Mouse (Mus musculus): ENCODE measurements at regions not wholly inside any gene's neighbourhood (a gene's known extent, or its start where the extent isn't known, plus 50 kb on each side); places are given as distances from the start of the nearest gene placed in this dataset.

DNA sequence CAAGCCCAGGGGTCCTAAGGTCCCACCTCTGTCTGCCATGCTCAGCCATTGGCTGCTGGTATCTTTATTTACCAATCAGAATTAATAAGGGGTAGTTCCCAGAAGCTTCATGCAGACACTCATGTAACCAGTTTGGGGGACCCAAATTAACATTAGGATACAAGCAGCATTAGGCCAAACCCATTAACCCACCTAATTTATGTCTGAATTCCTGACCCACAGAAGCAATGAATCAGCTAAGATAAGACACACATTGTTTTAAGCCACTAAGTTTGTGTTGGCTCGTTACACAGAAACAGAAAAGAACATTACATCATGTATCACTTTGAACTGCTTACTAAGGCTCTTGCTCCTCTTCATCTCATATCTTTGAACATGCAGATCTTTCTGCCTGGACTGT is 461.0 kb downstream of the Lmo7 start:
- DNase-seq (ENCODE audit: low read depth, low spot score): no peak

DNA sequence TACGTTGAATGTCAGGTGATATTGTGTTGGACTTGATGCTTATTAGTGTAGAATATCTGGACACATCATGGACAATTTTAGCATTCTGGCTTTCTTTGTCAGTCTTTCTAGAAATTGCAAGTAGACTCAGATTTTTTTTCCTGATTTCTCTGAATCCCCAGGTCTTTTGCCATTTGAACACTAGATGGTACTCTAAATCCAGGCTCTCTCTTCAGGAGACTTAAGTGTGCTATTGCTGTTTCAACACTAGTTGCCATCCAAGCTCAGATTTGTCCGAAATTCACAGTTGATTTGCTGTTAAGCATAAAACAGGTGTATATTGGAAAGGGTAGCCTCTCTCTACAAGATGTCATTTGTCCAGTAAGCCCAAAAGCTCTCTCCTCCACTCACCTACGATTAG is 451.5 kb downstream of the Lmo7 start:
- no peak for DNase-seq (ENCODE audit: low read depth, low spot score)

DNA sequence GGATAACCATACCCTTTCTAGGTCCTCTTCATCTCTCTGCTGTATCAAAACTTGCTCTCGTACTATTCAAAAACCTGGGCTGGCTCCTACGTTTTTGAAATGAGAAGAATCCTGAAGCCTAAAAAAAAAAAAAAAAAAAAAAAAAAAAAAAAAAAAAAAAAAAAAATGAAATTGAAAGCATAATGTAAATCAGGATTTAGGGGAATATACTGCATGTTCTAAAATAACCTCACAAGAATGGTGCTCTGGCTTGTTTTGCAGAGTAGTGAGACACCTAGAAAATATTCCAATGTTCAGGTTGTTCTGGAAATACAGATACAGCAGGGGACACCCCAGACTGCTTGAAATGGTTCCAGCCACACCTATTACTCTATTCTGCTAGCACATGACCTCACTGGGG is 442.0 kb downstream of the Lmo7 start:
- DNase-seq (ENCODE audit: low read depth, low spot score): no peak

DNA sequence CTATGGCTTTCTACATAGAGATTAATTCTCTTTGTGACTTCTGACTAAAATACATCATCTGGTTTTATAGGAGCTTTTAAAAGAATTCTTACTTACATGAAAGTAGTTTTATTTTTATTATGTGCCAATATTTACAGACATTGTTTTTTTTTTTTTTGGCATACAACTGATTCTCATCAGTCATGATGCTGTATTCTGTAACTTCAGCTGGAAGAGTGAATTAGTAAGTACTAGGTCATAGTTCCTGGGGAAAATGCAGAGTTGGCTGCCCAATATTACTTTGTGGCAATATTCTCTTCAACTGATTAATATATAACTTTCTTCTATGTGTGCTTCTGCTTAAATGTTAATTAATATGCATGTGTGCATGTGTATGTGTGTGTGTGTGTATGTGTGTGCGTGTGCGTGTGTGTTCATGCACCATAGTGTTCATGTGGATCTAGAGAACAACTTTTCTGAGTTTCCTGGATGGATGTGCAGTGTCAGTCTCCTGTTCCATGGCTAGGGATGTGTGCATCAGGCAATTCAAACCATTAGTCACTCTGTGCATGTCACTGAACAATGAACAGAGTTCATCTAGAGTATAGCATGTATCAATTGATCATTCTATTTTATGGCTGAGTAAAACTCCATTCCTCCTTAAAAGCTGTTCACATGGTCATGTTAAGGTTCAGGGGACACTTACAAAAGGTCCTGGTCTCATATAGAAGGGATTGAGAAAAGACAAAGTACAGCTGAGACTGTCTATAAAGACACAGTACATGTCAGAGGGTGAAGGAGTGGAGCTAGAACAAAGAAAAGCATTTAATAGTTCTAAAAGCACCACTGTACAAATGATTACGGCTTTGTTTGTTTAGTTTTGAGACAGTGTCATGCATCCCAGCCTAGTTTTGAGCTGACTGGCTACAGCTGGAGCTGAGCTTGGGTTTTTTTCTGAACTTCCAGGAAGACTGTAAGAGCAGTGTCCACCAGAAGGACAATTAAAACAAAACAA is 431.8 kb downstream of the Lmo7 start:
- DNase-seq (ENCODE audit: low read depth, low spot score): no peak

DNA sequence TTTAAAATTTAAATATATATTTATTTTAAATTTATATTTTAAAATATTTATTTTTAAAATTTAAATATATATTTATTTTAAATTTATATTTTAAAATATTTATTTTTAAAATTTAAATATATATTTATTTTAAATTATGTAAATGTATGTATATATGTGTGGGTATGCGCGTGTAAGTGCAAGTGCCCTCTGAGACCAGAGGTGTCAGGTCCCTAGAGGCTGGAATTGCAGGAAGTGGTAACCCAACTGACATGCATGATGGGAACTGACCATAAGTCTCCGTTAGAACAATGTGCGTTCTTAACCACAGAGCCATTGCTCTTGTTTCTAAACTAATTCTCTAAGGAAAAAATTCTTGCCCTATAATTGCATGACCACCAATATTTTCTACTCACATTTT is 420.7 kb downstream of the Lmo7 start:
- DNase-seq (ENCODE audit: low read depth, low spot score): peak; percentile 19

DNA sequence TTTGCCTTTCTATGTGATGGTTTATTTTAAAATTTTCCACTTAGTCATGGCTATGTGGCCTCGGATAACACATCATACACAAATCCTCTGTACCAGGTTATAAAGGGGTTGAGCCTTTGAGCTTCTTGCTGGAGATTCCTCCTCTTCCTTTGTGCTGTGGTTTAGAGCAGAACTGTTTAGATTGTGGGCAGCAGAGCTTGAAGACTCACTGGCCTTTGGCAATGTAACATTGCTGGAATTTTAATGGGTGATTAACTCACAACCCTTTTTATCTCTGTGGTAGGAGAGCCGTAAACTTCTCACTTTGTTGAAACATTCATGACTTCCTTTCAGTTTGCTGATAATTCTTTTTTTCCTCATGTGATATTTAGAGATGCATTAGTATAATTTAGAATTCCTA is 413.0 kb downstream of the Lmo7 start:
- peak; percentile 30 for DNase-seq (ENCODE audit: low read depth, low spot score)

DNA sequence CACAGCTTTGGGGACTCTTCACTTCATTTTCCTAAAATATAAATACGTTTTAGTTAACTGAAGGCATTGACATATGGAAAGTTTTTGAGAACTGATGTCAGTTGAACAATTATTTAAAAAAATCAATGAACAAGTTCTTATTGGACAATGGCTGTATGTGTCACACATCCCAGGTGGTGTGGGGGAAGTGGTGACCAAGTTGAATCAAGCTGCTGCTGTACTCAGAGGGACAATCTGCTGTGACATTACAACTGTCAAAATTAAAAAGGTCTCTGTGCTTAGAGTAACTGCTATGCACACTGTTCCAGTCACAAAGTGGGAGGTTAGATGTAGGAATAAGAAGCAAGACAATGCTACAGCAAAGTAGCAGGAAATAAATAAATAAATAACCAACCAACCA is 409.2 kb downstream of the Lmo7 start:
- no peak for DNase-seq (ENCODE audit: low read depth, low spot score)

DNA sequence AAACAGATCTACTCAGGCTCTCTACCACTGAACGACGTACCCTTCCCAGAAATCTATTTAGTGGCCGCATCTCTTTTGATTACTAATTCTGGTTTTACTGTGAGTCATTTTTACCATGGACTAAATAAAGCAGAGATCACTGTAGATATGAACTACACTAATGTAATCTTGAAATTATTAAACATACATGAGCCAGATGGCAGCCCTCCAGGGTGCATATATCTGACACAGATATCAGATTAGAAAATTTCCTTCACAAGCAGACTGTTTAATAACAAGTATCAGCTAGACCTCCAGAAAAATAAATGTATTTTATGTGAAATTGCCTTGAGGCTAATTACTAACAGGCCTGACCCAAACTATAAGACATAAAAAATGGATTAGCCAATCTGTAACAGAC is 388.4 kb downstream of the Lmo7 start:
- DNase-seq (ENCODE audit: low read depth, low spot score): no peak

DNA sequence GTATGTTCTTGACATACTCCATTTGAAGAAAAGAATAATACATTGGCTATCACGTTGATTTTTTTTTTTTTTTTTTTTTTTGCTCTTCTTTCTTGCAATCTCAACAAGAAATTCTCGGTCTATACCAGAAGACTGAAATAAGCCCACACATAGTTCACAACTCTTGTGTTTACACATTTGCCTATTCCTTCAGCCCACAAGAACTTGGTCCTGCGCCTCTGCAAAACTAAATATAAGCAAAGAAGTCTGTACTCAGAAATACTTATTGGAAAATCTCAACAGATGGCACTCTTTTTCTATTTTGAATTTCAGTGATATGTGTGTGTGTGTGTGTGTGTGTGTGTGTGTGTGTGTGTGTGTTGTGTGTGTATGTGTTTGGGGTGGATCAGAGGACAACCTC is 376.4 kb downstream of the Lmo7 start:
- no peak for DNase-seq (ENCODE audit: low read depth, low spot score)

DNA sequence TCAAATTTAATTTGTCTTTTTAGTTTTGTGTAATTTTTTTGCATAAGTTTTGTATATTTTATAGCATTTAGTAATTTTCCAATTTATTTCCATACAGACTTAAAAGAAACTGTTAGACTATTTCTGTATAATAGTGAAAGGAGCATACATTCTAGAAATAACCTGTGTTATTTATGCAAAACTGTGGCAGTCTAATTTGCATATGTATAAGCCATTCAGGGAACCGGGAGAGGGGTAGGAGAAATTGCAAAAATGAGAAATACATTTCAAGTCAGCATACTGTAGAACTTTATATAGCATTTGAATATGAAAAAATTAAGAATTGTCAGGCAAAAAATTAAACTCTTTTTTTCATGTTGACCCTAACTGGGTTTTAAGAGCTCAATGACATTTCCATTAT is 364.3 kb downstream of the Lmo7 start:
- DNase-seq (ENCODE audit: low read depth, low spot score): no peak

DNA sequence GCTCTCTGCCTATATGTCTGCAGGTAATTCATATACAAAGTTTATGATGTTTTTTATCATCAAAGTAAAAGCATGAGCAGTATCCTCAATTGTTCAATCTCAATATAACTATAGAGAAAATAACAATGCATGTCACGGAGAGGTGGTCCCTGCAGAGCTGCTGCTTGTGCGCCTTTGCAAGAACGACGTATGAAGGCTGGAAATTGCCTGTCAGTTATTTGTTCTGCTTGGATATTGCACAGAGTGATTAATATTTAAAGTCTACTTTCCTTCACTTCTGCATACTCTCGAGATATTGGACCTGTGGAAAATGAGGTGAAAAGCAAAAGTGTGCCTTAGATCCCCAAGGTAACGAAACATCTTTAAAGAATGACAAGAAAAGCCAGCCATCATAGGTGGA is 362.8 kb downstream of the Lmo7 start:
- no peak for DNase-seq (ENCODE audit: low read depth, low spot score)

DNA sequence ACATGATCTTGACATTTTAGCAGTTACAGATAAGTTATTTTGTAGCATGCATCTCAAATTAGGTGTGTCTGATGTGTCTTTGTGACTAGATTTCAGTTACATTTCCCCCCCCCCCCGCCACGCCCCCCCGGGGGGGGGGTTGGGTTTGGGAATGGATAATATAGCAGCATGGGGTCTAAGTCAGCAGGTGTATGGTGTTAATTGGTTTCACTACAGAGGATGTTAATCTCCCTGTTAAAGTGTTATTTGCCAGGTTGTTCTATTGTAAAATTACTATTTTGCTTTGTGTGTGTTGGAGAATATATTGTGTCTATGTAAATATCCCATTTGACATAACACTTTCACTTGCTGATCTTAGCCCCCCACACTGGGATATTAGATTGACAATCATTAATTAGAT is 319.2 kb downstream of the Lmo7 start:
- DNase-seq (ENCODE audit: low read depth, low spot score): no peak

DNA sequence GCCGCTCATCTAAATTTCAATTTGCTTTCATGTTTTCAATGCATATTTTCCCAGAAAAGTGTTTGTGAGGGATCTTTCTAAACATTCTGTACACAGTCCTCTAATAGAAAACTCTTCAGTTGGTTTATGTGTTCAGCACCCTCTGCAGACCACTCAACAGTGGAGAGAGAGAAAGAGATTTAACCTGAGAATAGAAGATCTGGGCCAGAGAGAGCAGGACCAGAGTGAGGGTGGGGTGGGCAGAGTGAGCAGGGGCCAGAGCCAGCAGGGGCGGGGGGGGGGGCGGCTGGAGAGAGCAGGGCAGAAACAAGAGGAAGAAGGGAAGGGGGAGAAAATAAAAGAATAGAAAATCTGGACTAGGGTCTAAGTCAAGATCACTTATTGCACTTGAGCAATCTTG is 318.7 kb downstream of the Lmo7 start:
- DNase-seq (ENCODE audit: low read depth, low spot score): no peak

DNA sequence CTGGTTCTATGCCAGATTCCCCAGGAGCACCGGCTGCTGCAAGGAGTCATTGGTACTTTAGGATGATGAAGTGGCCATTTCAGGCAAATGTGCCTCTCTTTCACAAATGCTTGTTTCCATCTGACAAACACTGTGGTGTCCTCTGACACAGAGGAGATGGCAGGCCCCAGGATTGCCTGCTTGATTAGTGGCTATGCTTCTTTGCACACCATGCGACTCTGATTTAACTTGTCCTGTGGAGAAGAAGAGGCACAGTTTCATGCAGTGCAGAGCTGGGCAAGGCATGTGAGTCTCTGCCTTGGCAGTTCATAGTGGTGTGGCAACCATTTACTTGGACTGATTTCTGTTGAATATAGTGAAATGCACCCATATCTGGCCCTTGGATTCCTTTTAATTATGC is 308.4 kb downstream of the Lmo7 start:
- DNase-seq (ENCODE audit: low read depth, low spot score): no peak

DNA sequence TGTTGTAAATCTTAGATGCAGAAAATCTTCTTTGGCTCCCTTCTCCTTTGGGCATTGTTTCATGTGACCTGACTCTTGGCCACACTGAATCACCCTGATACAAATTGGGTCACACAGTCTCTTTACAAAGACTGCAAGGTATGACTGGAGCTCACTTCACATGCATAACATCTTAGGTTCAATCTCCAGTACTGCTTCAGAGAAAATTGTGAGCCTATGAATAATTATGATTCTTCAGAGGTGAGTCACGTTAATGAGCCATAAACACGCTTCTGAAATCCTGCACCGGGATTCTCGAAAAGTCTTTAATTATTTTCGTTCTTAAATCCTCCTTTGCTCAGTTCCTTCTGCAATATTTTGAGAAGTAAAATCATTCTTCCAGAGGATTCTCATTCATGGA is 307.7 kb downstream of the Lmo7 start:
- no peak for DNase-seq (ENCODE audit: low read depth, low spot score)

DNA sequence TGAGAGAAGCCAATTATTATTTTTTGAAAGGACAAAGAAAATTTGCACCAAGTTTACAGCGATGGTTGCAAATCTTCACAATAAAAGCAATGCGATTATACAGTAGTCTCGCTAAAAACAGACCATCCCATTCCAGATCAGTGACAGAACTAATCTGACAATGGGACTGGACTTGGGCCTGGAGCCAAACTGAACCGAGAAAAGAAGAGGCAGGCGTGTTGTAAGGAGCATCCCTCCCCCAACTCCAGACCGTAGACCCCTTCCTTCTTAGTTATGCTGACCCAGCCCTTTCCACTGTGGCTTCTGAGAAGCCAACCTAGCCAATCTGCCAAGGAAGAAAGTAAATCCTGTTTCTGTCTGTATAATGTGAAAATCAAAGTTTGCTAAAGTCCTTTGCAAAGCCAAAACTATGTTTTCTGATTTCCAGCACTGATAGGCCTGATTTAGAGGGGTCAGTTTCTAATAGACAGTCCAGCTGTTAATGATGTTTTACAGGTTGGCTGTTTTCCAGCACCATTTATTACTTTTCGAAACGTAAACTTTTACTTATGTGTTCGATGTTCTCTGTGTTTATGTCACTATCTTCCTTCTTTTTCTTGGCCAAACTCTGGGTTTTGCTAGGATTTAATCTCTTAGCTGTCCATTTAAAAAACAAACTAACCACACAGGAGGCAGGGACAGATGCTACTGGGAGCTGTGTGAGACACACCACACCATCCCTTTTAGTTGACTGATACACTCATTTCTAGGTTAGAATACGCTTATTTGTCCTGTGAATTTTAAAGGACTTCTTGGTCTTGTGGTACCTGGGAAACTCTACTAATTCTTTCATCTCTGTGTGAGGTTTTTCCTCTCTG is 301.5 kb downstream of the Lmo7 start:
- no peak for DNase-seq (ENCODE audit: low read depth, low spot score)

DNA sequence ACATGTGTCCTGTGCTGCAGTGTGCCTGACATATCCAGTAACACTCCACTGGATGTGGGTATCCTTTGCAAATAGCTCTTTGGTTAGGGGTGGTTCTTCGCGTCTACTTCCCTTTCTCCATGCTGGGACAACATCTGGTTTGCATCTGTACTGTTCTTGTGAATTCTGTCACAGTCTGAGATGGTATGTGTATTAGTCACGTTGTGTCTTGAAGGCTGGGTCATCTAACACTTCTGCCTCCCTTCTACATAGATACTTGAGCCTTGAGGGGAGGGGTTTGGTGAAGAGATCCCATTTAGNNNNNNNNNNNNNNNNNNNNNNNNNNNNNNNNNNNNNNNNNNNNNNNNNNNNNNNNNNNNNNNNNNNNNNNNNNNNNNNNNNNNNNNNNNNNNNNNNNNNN is 294.9 kb downstream of the Lmo7 start:
- peak; percentile 36 for DNase-seq (ENCODE audit: low read depth, low spot score)

DNA sequence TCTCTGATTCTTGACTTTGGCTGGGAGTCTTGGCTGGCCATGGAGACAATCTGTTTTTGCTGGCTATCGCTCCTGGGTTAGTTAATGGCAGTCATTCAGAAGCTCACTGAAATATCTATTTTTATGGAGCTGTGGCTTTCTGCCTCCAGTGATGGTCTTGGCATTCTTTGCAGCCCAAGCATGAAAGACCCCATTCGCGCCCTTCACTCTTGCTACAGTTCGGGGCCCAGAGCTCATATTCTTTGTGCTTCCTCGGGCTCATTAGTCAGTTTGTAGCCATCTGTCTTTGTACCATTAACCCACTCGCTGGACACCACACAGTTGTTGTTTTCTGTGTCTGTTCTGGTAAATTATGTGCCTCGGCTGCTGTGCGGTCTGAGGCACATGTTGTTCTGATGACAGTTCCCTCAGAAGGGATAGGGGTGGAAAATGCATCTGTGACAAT is 290.4 kb downstream of the Lmo7 start:
- DNase-seq (ENCODE audit: low read depth, low spot score): peak; percentile 20

DNA sequence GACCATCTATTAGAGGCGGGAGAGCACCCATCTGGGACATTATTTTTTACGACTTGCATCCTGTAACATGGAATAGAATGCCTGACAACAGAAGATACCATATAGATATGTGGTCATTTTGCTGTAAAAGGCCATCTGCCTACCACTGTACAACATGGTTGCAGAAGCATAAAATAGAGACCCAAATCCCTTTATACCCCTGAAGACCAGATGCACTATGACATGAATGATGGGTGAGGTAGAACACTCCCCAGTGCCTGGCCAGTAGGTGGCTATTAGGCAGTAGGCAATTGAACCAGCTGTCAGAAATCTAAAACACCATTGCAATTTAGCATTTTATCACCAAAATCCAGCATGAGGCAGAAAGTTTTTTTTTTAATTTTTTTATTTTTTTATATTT is 289.6 kb downstream of the Lmo7 start:
- no peak for DNase-seq (ENCODE audit: low read depth, low spot score)

DNA sequence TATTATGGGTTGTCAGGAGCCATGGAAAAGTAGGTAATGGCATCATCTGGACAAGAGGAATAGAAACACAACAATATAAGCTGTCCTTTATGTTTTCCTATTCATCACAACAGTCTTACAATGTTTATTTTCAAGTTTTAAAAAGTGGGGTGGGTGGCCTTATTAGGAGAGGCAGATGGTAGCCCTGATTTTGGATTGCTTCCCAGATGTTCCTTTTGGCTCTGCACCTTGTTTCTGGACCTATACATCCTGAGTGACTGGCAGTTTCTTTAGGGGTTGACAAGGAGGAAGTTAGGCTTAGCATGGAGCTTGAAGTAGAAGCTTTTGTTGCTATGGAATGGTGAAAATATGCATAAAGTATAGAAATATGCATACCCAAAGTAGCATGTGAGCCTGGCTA is 286.8 kb downstream of the Lmo7 start:
- DNase-seq (ENCODE audit: low read depth, low spot score): no peak

DNA sequence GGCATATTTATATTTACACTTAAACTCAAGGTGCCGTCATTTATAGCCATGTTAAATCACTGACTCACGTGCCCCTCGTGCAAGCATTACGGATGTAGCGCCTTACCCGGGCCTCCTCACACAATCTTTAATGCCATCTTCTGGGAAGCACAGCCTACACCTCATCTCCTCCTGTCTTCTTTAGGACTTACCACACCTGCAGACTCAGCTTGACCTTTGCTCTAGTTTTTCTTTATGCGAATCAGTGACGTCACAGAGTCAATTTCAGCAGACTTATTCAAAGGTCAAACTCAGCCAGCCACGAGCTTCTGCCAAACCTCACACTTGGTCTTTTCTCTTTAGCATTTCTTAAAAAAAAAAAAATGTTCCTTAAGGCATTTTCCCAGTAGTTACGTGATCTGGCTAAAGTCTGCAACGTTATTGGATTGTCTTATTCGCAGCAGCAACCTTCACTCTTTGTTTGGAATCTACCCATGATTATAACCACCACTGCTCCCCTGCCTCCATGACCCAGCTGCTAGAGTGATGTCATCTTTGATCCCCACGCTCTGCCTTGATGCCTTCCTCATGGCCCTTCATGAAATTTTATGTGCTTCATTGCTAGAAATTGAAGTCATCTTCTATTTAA is 285.3 kb downstream of the Lmo7 start:
- no peak for DNase-seq (ENCODE audit: low read depth, low spot score)

DNA sequence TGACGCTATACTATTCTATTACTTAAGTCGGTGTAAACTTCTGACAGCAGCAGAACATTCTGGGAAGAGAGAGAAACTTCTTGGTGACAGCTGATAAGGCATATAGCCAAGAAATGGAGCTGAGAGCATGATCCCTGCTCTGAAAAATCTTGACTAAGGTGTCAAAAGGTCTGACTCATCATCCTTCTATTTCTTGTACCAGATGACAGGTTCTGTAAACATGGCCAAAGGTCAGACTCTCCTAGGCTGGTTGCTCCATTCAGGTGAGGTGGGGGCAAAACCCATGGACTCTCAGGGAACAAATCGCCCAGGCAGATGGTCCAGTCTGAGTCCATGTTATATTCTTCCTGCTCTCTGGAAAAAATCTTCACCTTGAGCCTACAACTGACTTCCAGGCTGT is 283.5 kb downstream of the Lmo7 start:
- DNase-seq (ENCODE audit: low read depth, low spot score): no peak
